Mouse (Mus musculus) forebrain, embryonic 12.5 days (tissue): ENCODE results near the gene Zmiz1. TPM values are rescaled to one million over a fixed set of nuclear protein-coding genes. Genes with fewer than 3 reads are reported as not detected.

Experiments used
- ATAC-seq: fragments of 200-750 bp; cut with Nextera tagmentation; 2 replicates; pipeline ENCODE4 v1.8.0; 2017; ENCODE audit warnings: moderate TSS enrichment; ENCODE audit not compliant: low FRiP score
- H3K27ac ChIP-seq: fragments of 300-500 bp; sonication (generic); 2 replicates; pipeline ENCODE4 v1.5.1; 2016; ENCODE audit warnings: mild to moderate bottlenecking
- H3K27me3 ChIP-seq: fragments of 300-500 bp; sonication (generic); 2 replicates; pipeline ENCODE4 v1.6.1; 2016; ENCODE audit warnings: mild to moderate bottlenecking
- H3K36me3 ChIP-seq: fragments of 300-500 bp; sonication (generic); replicated peaks from 2 replicates; pipeline ENCODE4 v1.6.1; 2016; ENCODE audit warnings: mild to moderate bottlenecking
- H3K4me1 ChIP-seq: fragments of 300-500 bp; sonication (generic); 2 replicates; pipeline ENCODE4 v1.6.1; 2016
- H3K4me2 ChIP-seq: fragments of 300-500 bp; sonication (generic); 2 replicates; pipeline ENCODE4 v1.6.1; 2016; ENCODE audit warnings: mild to moderate bottlenecking, moderate library complexity
- H3K4me3 ChIP-seq: fragments of 300-500 bp; sonication (generic); replicated peaks from 2 replicates; pipeline ENCODE4 v1.5.1; 2016; ENCODE audit warnings: mild to moderate bottlenecking
- H3K9ac ChIP-seq: fragments of 300-500 bp; sonication (generic); 2 replicates; pipeline ENCODE4 v1.6.1; 2016; ENCODE audit warnings: mild to moderate bottlenecking
- H3K9me3 ChIP-seq: fragments of 300-500 bp; sonication (generic); 2 replicates; pipeline ENCODE4 v1.6.1; 2016
- WGBS: fragments of 180-500 bp; shearing (Covaris S2); methylation state at CpG from one replicate; pipeline ENCODE4 v1.1.7; 2016; 5-methylcytosine and 5-hydroxymethylcytosine counted together
- polyA plus RNA-seq: library from polyadenylated mRNA; unstranded; fragments of >200 nt; fragmentation: Nextera tagmentation; extraction: Ambion mirVana; gene quantifications from 2 replicates; pipeline ENCODE4 v1.2.1, GENCODE M21; 2016

The Zmiz1 gene
- polyA plus RNA-seq, 1 experiment from 2014 or later = 64.1 TPM

GRCm38 (mm10) chr14:25478755-25479154, 19.8 kb downstream of the Zmiz1 start:
- H3K27ac ChIP-seq = peak overlapping the region; percentile 75
- 0 out of 2 replicates have a peak, but pooled peaks cover 7% of the 10 kb centered on the region for H3K36me3 ChIP-seq
- H3K4me2 ChIP-seq = no peak overlapping the region
- 60% methylated on average over 9 of the region's 9 CpGs for WGBS
- no peaks in the 10 kb centered on the region for H3K9me3 ChIP-seq
- peaks cover 100% of the 10 kb centered on the region for H3K4me1 ChIP-seq
- peak overlapping the region; percentile 17; the same call in 1 of the 2 replicates for H3K9ac ChIP-seq
- ATAC-seq = 0 out of 2 replicates have a peak, but pooled peaks have one; percentile 14
- no peak overlapping the region for H3K4me3 ChIP-seq
- no peaks in the 10 kb centered on the region for H3K27me3 ChIP-seq

GRCm38 (mm10) chr14:25479841-25480252, 20.9 kb downstream of the Zmiz1 start:
- H3K4me3 ChIP-seq = no peak overlapping the region
- H3K27me3 ChIP-seq = no peaks in the 10 kb centered on the region
- H3K9ac ChIP-seq = no peak overlapping the region
- H3K27ac ChIP-seq = peak overlapping the region; percentile 75; the same call in 1 of the 2 replicates
- peaks cover 100% of the 10 kb centered on the region for H3K4me1 ChIP-seq
- ATAC-seq = no peak
- H3K36me3 ChIP-seq = 0 out of 2 replicates have a peak, but pooled peaks cover 7% of the 10 kb centered on the region
- H3K9me3 ChIP-seq = no peaks in the 10 kb centered on the region
- no peak overlapping the region; the same call in 1 of the 2 replicates for H3K4me2 ChIP-seq
- 85% methylated on average over 3 of the region's 3 CpGs for WGBS

- H3K27me3 ChIP-seq = no peaks in the 10 kb centered on the region
- ATAC-seq = no peak
- 85% methylated on average over 4 of the region's 4 CpGs for WGBS
- H3K4me2 ChIP-seq = no peak overlapping the region; the same call in 1 of the 2 replicates
- no peaks in the 10 kb centered on the region for H3K9me3 ChIP-seq
- H3K4me3 ChIP-seq = no peak overlapping the region
- H3K27ac ChIP-seq = peak overlapping the region; percentile 36
- H3K36me3 ChIP-seq = 0 out of 2 replicates have a peak, but pooled peaks cover 7% of the 10 kb centered on the region
- peaks cover 100% of the 10 kb centered on the region for H3K4me1 ChIP-seq
- no peak overlapping the region for H3K9ac ChIP-seq
Measured at GRCm38 (mm10) chr14:25480443-25480842, 21.5 kb downstream of the Zmiz1 start.

- peaks cover 100% of the 10 kb centered on the region for H3K4me1 ChIP-seq
- no peak overlapping the region for H3K4me3 ChIP-seq
- no peaks in the 10 kb centered on the region for H3K9me3 ChIP-seq
- no peak for ATAC-seq
- H3K4me2 ChIP-seq = no peak overlapping the region
- no peaks in the 10 kb centered on the region for H3K27me3 ChIP-seq
- H3K27ac ChIP-seq = peak overlapping the region; percentile 36
- H3K36me3 ChIP-seq = 0 out of 2 replicates have a peak, but pooled peaks cover 2% of the 10 kb centered on the region
- no peak overlapping the region for H3K9ac ChIP-seq
- 72% methylated on average over 20 of the region's 20 CpGs for whole genome bisulfite sequencing
Measured at GRCm38 (mm10) chr14:25480916-25481666, 22.1 kb downstream of the Zmiz1 start.

- 0 out of 2 replicates have a peak overlapping the region, but pooled peaks have one; percentile 36 for H3K27ac ChIP-seq
- WGBS = 91% methylated on average over 11 of the region's 11 CpGs
Measured at GRCm38 (mm10) chr14:25481667-25482331, 22.8 kb downstream of the Zmiz1 start.

DNA sequence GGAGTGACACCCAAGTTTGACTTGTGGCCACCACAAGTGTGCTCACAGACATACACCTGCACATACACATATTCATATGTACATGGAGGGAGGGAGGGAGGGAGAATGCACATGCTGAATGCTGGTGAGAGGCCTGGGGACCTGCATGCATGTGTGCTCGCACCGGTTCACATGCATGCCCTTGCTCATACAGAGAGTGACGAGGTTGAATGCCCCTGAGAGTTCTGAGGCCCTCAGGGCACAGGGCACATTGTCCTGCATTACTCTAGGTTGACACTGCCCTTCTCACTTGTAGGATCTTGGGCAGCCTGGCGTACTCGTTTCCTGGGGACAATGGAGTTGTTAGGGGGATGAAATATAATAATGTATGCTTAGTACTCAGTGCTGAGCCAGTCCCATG, 23.4 kb downstream of the Zmiz1 start:
- no peaks in the 10 kb centered on the region for H3K9me3 ChIP-seq
- WGBS = 69% methylated on average over 5 of the region's 5 CpGs
- no peak for ATAC-seq
- 0 out of 2 replicates have a peak overlapping the region, but pooled peaks have one; percentile 19 for H3K27ac ChIP-seq
- no peaks in the 10 kb centered on the region for H3K27me3 ChIP-seq
- H3K36me3 ChIP-seq = no peaks in the 10 kb centered on the region
- no peak overlapping the region for H3K4me2 ChIP-seq
- H3K4me1 ChIP-seq = peaks cover 100% of the 10 kb centered on the region
- H3K4me3 ChIP-seq = no peak overlapping the region
- no peak overlapping the region for H3K9ac ChIP-seq

More at GRCm38 (mm10) chr14:25481667-25482331, 22.8 kb downstream of the Zmiz1 start:
- no peak for ATAC-seq
- H3K4me2 ChIP-seq = no peak overlapping the region
- H3K27me3 ChIP-seq = no peaks in the 10 kb centered on the region
- no peak overlapping the region for H3K4me3 ChIP-seq
- H3K36me3 ChIP-seq = no peaks in the 10 kb centered on the region
- H3K9me3 ChIP-seq = no peaks in the 10 kb centered on the region
- H3K9ac ChIP-seq = no peak overlapping the region
- peaks cover 100% of the 10 kb centered on the region for H3K4me1 ChIP-seq

DNA sequence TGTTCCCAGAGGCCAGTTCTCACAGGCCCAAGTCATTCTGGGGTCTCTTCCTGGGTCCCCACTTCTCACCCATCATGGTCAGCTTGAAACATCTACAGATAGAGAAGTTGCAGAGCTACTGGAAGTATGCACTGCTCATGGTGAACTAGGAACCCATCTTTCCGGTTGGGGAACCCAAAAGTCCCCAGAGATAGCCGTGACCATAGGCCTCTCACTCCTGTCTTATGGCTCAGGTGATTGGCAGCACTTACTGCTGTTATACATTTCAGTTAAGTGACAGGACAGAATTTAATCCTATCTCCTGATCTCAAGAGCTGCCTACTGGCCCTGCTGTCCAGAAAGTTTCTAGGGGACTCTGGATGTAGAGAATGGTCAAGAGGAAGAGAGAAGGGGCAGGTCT, 24.3 kb downstream of the Zmiz1 start:
- Histone ChIP-seq H3K27me3 (no peaks in the 10 kb centered on the region), H3K9me3 (no peaks in the 10 kb centered on the region), H3K4me2 (no peak overlapping the region), H3K36me3 (no peaks in the 10 kb centered on the region), H3K4me3 (no peak overlapping the region), H3K9ac (no peak overlapping the region), H3K27ac (no peak overlapping the region), H3K4me1 (peaks cover 99% of the 10 kb centered on the region)
- WGBS = 96% methylated on average over 2 of the region's 2 CpGs
- no peak for ATAC-seq

DNA sequence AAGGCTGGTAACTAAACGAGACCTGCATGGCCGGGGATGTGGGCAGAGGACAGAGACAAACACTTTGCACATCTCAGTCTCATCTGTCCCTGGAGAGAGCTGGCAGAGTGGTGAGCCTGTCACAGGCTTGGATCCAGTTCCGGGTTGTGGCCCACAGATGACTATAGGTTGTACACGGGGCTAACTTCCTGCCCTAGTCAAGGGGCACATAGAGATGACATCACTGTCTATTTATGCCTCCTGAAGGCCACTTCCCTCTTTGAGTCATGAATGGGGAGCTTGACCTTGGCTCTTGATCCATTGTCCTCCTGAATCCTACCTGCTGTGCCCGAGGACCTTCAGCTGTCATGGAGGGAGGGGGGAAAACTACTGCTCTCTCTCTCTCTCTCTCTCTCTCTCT, 25.1 kb downstream of the Zmiz1 start:
- Histone ChIP-seq H3K4me1 (peaks cover 99% of the 10 kb centered on the region), H3K9ac (no peak overlapping the region), H3K4me3 (no peak overlapping the region), H3K27me3 (no peaks in the 10 kb centered on the region), H3K36me3 (no peaks in the 10 kb centered on the region), H3K9me3 (no peaks in the 10 kb centered on the region), H3K27ac (no peak overlapping the region), H3K4me2 (no peak overlapping the region)
- ATAC-seq = no peak
- 48% methylated on average over 5 of the region's 5 CpGs for WGBS

DNA sequence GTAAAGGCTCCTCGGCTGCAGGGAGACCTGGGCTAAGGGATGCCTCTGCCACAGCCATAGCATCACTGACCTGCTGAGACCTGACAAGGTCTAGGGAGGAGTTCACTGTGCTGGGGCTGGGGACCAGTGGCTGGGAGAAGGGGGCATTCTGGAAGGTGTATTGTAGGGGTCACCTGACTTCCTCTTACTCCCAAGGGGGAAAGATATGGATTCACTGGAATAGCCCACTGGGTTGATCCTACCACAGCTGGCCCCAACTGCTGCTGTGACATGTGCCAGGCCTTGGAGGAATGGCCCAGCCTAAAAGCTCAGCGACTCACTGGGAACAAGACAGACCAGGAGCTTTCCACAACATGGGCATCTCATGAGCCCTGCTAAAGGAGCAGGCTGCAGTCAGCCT, 27.2 kb downstream of the Zmiz1 start:
- H3K9ac ChIP-seq = no peak overlapping the region
- H3K27ac ChIP-seq = no peak overlapping the region; the same call in 1 of the 2 replicates
- no peaks in the 10 kb centered on the region for H3K36me3 ChIP-seq
- peaks cover 98% of the 10 kb centered on the region for H3K4me1 ChIP-seq
- WGBS = 90% methylated on average over 2 of the region's 2 CpGs
- ATAC-seq = no peak
- no peak overlapping the region for H3K4me3 ChIP-seq
- H3K4me2 ChIP-seq = no peak overlapping the region
- no peaks in the 10 kb centered on the region for H3K27me3 ChIP-seq
- no peaks in the 10 kb centered on the region for H3K9me3 ChIP-seq

DNA sequence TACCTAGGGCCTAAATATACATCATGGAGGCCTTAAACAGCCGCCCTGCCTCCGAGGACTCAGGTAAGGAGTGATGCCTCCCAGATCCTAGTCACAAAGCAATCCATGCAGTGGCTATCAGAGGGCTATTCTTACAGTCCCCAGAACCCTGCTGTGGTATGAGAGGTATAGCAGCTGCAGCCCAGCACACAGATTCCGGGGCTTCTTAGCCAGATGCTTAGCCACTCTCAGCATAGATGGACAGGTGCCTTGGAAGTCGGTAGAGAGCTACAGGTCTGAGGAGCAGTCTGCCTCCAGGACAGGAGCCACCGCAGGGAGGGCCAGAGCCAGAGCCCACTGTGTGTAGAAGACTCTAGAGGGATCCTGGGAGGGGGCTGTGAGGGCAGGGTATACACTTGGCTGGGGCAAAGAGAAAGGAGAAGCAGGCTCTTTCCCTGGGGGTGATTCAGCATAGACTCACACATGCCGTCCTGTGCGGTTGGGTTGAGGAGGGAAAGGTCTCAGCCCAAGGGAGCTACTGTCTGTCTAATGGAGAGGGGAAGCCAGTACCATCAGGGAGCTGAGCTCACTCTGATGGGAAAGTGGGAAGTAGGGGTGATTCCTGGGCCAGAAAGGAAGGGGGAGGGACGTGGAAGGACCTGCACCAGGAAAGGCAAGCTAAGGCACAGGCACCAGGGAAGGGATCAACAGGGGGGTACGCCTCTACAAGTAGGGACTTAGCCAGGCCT, 27.9 kb downstream of the Zmiz1 start:
- Histone ChIP-seq H3K4me2 (no peak overlapping the region), H3K36me3 (no peaks in the 10 kb centered on the region), H3K9me3 (no peaks in the 10 kb centered on the region), H3K27me3 (no peaks in the 10 kb centered on the region), H3K4me1 (peaks cover 98% of the 10 kb centered on the region), H3K9ac (no peak overlapping the region), H3K4me3 (no peak overlapping the region), H3K27ac (peak overlapping the region; percentile 25; the same call in 1 of the 2 replicates)
- 76% methylated on average over 9 of the region's 9 CpGs for WGBS
- ATAC-seq = no peak

DNA sequence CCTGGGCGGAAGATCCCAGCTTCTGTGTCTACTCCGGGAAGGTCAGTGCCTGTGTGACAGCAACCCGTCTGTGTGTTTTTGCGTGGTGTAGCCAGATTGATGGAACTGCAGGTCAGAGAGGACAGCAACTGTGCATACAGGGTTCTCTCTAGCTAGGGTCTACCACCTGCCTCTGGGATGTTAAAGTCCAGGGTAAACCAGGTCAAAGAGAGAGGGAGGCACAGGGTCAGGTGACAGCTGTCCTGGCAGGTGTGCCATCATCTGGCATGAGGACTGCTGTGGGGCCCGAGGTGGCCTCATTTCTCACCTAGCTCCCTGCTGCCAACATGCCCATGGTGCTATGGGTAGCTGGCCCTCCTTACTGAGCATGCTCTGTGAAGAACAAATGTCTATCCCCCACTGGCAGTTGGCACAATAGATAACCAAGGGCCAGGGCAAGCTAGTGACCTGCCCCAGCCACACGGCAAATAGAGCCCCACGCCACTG, 28.5 kb downstream of the Zmiz1 start:
- Histone ChIP-seq H3K36me3 (no peaks in the 10 kb centered on the region), H3K4me3 (no peak overlapping the region), H3K27me3 (no peaks in the 10 kb centered on the region), H3K27ac (no peak overlapping the region), H3K4me1 (peaks cover 98% of the 10 kb centered on the region), H3K9ac (no peak overlapping the region), H3K9me3 (no peaks in the 10 kb centered on the region), H3K4me2 (no peak overlapping the region)
- 82% methylated on average over 7 of the region's 7 CpGs for WGBS
- no peak for ATAC-seq

DNA sequence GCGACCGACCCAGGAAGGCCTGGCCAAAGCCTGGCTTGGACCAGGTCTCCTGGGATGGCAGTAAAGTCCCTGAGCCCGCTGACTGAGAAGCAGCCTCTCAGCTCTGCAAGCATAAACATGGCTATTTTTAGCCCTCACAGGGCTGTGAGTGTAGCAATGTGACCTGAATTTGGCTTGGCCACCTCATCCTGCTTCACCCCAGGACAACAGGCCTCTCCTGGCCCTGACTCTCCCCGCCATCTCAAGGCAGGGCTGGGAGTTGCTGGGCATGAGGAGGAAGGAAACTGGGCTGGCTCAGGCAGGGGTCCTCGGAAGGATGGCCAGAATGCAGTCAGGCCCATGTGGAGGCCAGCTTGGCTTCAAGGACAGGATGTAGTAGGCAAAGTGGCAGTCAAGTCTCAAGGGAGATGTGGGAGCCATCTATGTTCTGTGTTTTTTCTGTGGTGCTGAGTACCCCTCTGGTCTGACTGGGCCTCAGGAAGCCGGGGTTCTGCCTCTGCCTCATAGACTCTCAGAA, 29.2 kb downstream of the Zmiz1 start:
- H3K27me3 ChIP-seq = no peaks in the 10 kb centered on the region
- H3K27ac ChIP-seq = 0 out of 2 replicates have a peak overlapping the region, but pooled peaks have one; percentile 10
- no peaks in the 10 kb centered on the region for H3K36me3 ChIP-seq
- no peak overlapping the region for H3K9ac ChIP-seq
- H3K4me3 ChIP-seq = no peak overlapping the region
- H3K4me2 ChIP-seq = no peak overlapping the region
- 88% methylated on average over 6 of the region's 6 CpGs for WGBS
- no peak for ATAC-seq
- H3K4me1 ChIP-seq = peaks cover 98% of the 10 kb centered on the region
- no peaks in the 10 kb centered on the region for H3K9me3 ChIP-seq
